Comparison of ENCODE assay signal across 23 mouse cellular contexts in genomic region chr9:95316726-95317125, GRCm38 (mm10).
DNase-seq lines count a peak whose midpoint lies in the region; ATAC-seq lines count a peak whose summit lies in the region.
"Had no signal": no experiment of that assay in that cellular context is flagged by ENCODE, and none has a peak within 500 bp of the region (broad histone marks: within the 10 kb centered on the region; RNA-seq: fewer than 3 reads in every experiment).

No protein-coding gene starts in this region.

- H3K4me2 ChIP-seq in forebrain, embryonic 14.5 days (ENCODE audit: low read length): no peak overlapping the region
- H3K4me2 ChIP-seq: heart, embryonic 15.5 days; hindbrain, embryonic 14.5 days; intestine, embryonic 15.5 days; midbrain, embryonic 13.5 days; neural tube, embryonic 12.5 days had no signal

- no peaks in the 10 kb centered on the region for H3K36me3 ChIP-seq in forebrain, embryonic 14.5 days (ENCODE audit: control insufficient read depth, insufficient read depth, low read length)
- H3K36me3 ChIP-seq: heart, embryonic 15.5 days; intestine, embryonic 15.5 days; midbrain, embryonic 13.5 days; neural tube, embryonic 12.5 days had no signal

- H3K27ac ChIP-seq in forebrain, embryonic 14.5 days (ENCODE audit: low read depth, low read length): no peak overlapping the region
- H3K27ac ChIP-seq: heart, embryonic 15.5 days; hindbrain, embryonic 14.5 days; intestine, embryonic 15.5 days; midbrain, embryonic 13.5 days; neural tube, embryonic 12.5 days had no signal

- 93% methylated on average over 8 of the region's 8 CpGs for WGBS in forebrain, embryonic 14.5 days

- no peak overlapping the region for H3K4me3 ChIP-seq in forebrain, embryonic 14.5 days (ENCODE audit: low read depth, low read length)
- H3K4me3 ChIP-seq: heart, embryonic 15.5 days; intestine, embryonic 15.5 days; megakaryocyte, embryonic 14.5 days; midbrain, embryonic 13.5 days; neural tube, embryonic 12.5 days had no signal

- intact Hi-C loops in gastrocnemius, postnatal 36 days (cut with DNase I): no loop called here

- H3K27me3 ChIP-seq in forebrain, embryonic 14.5 days (replicated peaks; ENCODE audit: control insufficient read depth, insufficient read depth, low read length): no peaks in the 10 kb centered on the region
- H3K27me3 ChIP-seq: heart, embryonic 15.5 days; intestine, embryonic 15.5 days; neural tube, embryonic 12.5 days had no signal

- H3K4me1 ChIP-seq in forebrain, embryonic 14.5 days (ENCODE audit: control insufficient read depth, insufficient read depth, low read length): no peaks in the 10 kb centered on the region
- H3K4me1 ChIP-seq: heart, embryonic 15.5 days; intestine, embryonic 15.5 days; midbrain, embryonic 13.5 days; neural tube, embryonic 12.5 days had no signal

- no peak overlapping the region for H3K9ac ChIP-seq in forebrain, embryonic 14.5 days (ENCODE audit: low read length)
- H3K9ac ChIP-seq: heart, embryonic 15.5 days; hindbrain, embryonic 14.5 days; intestine, embryonic 15.5 days; midbrain, embryonic 13.5 days; neural tube, embryonic 12.5 days had no signal

- H3K9me3 ChIP-seq in forebrain, embryonic 14.5 days (replicated peaks; ENCODE audit: control insufficient read depth, low read length): no peaks in the 10 kb centered on the region
- H3K9me3 ChIP-seq: heart, embryonic 15.5 days; intestine, embryonic 15.5 days; megakaryocyte, embryonic 14.5 days; midbrain, embryonic 13.5 days; neural tube, embryonic 12.5 days had no signal

- peak; percentile 34 for DNase-seq in heart, adult 11 months
- no peak for DNase-seq in heart, adult 18-20 months
- peak; percentile 73 for DNase-seq in CD4-positive, CD25-positive, alpha-beta regulatory T cell, adult 2 months (ENCODE audit: low read depth, low spot score)
- DNase-seq in brain, adult 2 months (ENCODE audit: low read depth, low spot score): peak; percentile 73
- DNase-seq in naive thymus-derived CD4-positive, alpha-beta T cell, adult 2 months (ENCODE audit: low read depth): peak; percentile 77
- no peak for DNase-seq in forebrain, embryonic 14.5 days (ENCODE audit: low spot score)
- no peak for DNase-seq in gastrocnemius, postnatal 36 days
- DNase-seq: adrenal gland, postnatal 14 days; cerebellum, adult 9-11 months; gastrocnemius, postnatal 14 days; heart, postnatal 36 days; kidney, adult 9 months; kidney, postnatal 25 days; layer of hippocampus, postnatal 36 days; retina, postnatal 1 day had no signal

- ATAC-seq in megakaryocyte progenitor cell, adult 5-6 weeks (replicated peaks; ENCODE audit: poor library complexity): no peak
- no peak for ATAC-seq in forebrain, embryonic 14.5 days
- ATAC-seq: forebrain, embryonic 16.5 days; intestine, embryonic 15.5 days; midbrain, embryonic 13.5 days had no signal

Comparison
In these comparisons a context has a peak if more than half of its experiments do, and no peak if none do; other contexts are left out.
1. DNase-seq: peak in heart, adult 11 months (single experiment), CD4-positive, CD25-positive, alpha-beta regulatory T cell, adult 2 months (single experiment), brain, adult 2 months (single experiment) and naive thymus-derived CD4-positive, alpha-beta T cell, adult 2 months (single experiment); none in heart, adult 18-20 months (0 of 2), forebrain, embryonic 14.5 days (single experiment) and gastrocnemius, postnatal 36 days (0 of 2).